Mouse (Mus musculus): ENCODE measurements around the gene Mapk14. TPM values are rescaled to one million over a fixed set of nuclear protein-coding genes. Genes with fewer than 3 reads are reported as not detected.

Mapk14 gene
- 40.5 and 43.4 TPM in 2 replicates for total RNA-seq (2014; rRNA removed)
- 16.3 and 19.0 TPM in 2 replicates for polyA plus RNA-seq (2015; fragmentation: Nextera tagmentation; extraction: Ambion mirVana)

DNA sequence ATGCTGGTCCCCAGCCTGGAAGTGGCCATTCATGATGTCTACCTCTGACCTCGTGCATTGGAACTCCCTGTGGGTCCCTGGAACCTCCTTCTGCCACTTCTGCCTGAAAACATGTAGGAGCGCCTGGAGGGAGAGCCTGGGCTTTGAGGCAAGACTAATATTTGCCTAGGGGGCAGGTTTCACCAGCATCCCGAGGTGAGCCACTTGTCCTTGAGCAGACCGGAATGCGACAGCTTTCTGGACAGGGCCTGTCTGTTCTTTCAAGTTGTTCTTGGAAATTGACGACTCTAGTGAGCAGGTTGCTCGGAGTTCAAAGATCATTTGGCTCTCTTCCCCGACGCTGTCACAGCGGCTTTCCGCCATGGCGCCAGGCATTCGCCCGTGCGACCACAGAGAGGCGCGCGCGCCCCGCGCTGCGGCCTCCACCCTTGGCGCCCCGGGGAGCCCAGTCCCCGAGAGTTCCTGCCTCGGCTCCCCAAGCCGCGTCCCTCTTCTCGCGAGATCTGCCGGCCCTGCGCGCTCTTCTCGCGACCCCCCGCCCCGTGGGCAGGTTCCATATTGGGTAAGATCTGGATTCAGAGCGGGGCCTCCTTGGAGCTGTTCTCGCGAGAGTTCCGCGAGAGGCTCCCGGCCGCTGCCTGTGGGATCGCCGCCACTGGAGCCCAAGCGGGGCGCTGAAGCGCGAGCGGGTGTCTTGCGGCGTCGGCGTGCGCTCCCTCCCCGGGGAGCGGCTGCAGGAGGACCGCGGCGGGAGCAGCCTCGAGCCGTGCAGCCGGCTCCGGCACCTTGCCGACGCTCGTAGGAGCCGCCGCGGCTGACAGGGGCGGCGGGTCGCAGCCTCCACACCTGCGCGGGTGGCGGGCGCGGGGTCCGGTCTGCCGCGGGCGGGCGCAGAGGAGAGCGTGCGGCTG lies at the start of gene Mapk14:
Gene Mapk14 (plus strand): TSS at position 554 of the 911 bp plus-strand sequence.
- Histone ChIP-seq H3K4me1 (ENCODE audit: insufficient read depth, low read length) (peaks cover 8% of the 10 kb centered on the region; the same call in 1 of the 2 replicates), H3K9me3 (ENCODE audit: low read length) (no peaks in the 10 kb centered on the region), H3K4me2 (ENCODE audit: low read depth, low read length, poor library complexity, severe bottlenecking) (peak within 1 kb of the TSS; percentile 67), H3K4me3 (ENCODE audit: low read depth, low read length) (peak within 1 kb of the TSS; percentile 98), H3K36me3 (ENCODE audit: insufficient read depth, low read length) (no peaks in the 10 kb centered on the region), H3K27ac (ENCODE audit: low read depth, low read length) (peak within 1 kb of the TSS; percentile 96), H3K9ac (replicated peaks; ENCODE audit: low read length, poor library complexity, severe bottlenecking) (peak within 1 kb of the TSS; percentile 95), H3K27me3 (ENCODE audit: insufficient read depth, low read length) (no peaks in the 10 kb centered on the region)
- TF ChIP-seq CTCF (IDR thresholded peaks at IDR 0.05) = peak; percentile 72
- under 1% methylated on average over 70 of the region's 86 CpGs for WGBS
- DNase-seq (ENCODE audit: low spot score) = peak; percentile 99
- ATAC-seq (ENCODE audit: low FRiP score) = peak; percentile 97

DNA sequence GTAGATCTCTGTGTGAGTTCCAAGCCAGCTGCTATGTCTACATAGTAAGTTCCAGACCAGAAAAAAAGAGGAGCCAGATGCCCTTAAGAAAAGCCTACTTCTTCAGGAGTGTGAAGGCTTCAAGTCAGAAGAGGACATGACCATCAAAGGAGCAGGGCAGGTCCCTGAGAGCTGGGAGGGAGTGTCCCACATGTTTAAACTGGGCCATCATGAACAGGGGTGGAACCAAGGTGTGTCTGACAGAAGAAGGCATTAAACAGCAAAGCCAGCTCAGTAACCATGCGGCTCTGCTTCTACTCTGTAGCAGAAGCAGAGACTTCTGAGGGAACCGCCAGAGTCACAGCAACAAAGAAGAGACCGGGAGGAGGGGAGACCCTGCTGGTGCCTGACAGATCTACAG lies 47.4 kb upstream of the Mapk14 start:
- no peak for TF ChIP-seq CTCF (IDR thresholded peaks at IDR 0.05)
- H3K27me3 ChIP-seq (ENCODE audit: insufficient read depth, low read length) = no peaks in the 10 kb centered on the region
- H3K27ac ChIP-seq (ENCODE audit: low read depth, low read length) = no peak overlapping the region
- 21% methylated on average over 3 of the region's 3 CpGs for WGBS
- DNase-seq (ENCODE audit: low spot score) (no peak), ATAC-seq (ENCODE audit: low FRiP score) (no peak)
- H3K4me2 ChIP-seq (ENCODE audit: low read depth, low read length, poor library complexity, severe bottlenecking) = no peak overlapping the region
- H3K4me1 ChIP-seq (ENCODE audit: insufficient read depth, low read length) = no peaks in the 10 kb centered on the region
- H3K9me3 ChIP-seq (ENCODE audit: low read length) = no peaks in the 10 kb centered on the region
- H3K36me3 ChIP-seq (ENCODE audit: insufficient read depth, low read length) = no peaks in the 10 kb centered on the region
- no peak overlapping the region for H3K9ac ChIP-seq (replicated peaks; ENCODE audit: low read length, poor library complexity, severe bottlenecking)
- no peak overlapping the region for H3K4me3 ChIP-seq (ENCODE audit: low read depth, low read length)

DNA sequence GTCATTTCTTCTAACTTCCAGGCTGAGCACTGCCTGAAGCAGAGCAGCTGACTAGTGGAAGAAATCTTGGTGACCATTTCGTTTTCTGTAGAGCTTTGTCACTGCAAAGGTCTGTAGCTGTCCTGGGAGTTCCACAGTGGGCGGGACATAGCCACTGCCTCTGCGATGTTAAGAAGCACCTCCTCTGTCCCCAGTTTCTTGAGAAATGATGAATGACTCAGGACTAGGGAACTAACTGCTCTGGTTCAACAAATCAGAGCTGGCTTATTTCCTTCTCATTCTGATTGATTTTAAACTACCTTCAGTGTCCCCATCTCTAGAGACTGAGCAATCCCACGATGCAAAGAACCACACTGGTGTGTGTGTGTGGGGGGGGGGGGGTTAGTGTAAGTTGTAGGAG lies 47.0 kb upstream of the Mapk14 start:
- no peak overlapping the region for H3K27ac ChIP-seq (ENCODE audit: low read depth, low read length)
- H3K9ac ChIP-seq (replicated peaks; ENCODE audit: low read length, poor library complexity, severe bottlenecking) = no peak overlapping the region
- no peak overlapping the region for H3K4me2 ChIP-seq (ENCODE audit: low read depth, low read length, poor library complexity, severe bottlenecking)
- DNase-seq (ENCODE audit: low spot score) (no peak), ATAC-seq (ENCODE audit: low FRiP score) (no peak)
- no peaks in the 10 kb centered on the region for H3K9me3 ChIP-seq (ENCODE audit: low read length)
- no peak for TF ChIP-seq CTCF (IDR thresholded peaks at IDR 0.05)
- H3K36me3 ChIP-seq (ENCODE audit: insufficient read depth, low read length) = no peaks in the 10 kb centered on the region
- no peak overlapping the region for H3K4me3 ChIP-seq (ENCODE audit: low read depth, low read length)
- H3K27me3 ChIP-seq (ENCODE audit: insufficient read depth, low read length) = no peaks in the 10 kb centered on the region
- no peaks in the 10 kb centered on the region for H3K4me1 ChIP-seq (ENCODE audit: insufficient read depth, low read length)
- 45% methylated on average over 4 of the region's 4 CpGs for WGBS

DNA sequence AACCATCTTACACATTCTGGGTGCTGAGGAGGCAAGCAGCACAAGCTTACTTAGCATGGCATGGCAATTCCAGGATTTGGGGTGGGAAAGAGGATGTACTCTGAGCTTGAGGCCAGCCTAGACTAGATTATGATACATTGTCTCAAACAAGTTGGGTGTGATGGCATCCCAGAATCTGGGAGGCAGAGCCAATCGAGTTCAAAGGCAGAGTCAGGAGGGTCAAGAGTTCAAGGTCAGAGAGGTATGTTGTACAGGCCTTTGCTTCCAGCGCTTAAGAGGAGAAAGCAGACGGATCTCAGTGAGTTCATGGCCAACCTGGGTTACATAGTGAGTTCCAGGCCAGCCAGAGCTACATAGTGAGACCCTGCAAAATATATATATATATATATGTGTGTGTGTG lies 44.9 kb upstream of the Mapk14 start:
- no peak for DNase-seq (ENCODE audit: low spot score)
- H3K9ac ChIP-seq (replicated peaks; ENCODE audit: low read length, poor library complexity, severe bottlenecking) = no peak overlapping the region
- no peak overlapping the region for H3K27ac ChIP-seq (ENCODE audit: low read depth, low read length)
- no peak overlapping the region for H3K4me3 ChIP-seq (ENCODE audit: low read depth, low read length)
- no peaks in the 10 kb centered on the region for H3K36me3 ChIP-seq (ENCODE audit: insufficient read depth, low read length)
- no peaks in the 10 kb centered on the region for H3K27me3 ChIP-seq (ENCODE audit: insufficient read depth, low read length)
- ATAC-seq (ENCODE audit: low FRiP score) = no peak
- WGBS = 73% methylated on average over 3 of the region's 3 CpGs
- no peaks in the 10 kb centered on the region for H3K4me1 ChIP-seq (ENCODE audit: insufficient read depth, low read length)
- H3K9me3 ChIP-seq (ENCODE audit: low read length) = no peaks in the 10 kb centered on the region
- no peak for TF ChIP-seq CTCF (IDR thresholded peaks at IDR 0.05)
- H3K4me2 ChIP-seq (ENCODE audit: low read depth, low read length, poor library complexity, severe bottlenecking) = no peak overlapping the region

DNA sequence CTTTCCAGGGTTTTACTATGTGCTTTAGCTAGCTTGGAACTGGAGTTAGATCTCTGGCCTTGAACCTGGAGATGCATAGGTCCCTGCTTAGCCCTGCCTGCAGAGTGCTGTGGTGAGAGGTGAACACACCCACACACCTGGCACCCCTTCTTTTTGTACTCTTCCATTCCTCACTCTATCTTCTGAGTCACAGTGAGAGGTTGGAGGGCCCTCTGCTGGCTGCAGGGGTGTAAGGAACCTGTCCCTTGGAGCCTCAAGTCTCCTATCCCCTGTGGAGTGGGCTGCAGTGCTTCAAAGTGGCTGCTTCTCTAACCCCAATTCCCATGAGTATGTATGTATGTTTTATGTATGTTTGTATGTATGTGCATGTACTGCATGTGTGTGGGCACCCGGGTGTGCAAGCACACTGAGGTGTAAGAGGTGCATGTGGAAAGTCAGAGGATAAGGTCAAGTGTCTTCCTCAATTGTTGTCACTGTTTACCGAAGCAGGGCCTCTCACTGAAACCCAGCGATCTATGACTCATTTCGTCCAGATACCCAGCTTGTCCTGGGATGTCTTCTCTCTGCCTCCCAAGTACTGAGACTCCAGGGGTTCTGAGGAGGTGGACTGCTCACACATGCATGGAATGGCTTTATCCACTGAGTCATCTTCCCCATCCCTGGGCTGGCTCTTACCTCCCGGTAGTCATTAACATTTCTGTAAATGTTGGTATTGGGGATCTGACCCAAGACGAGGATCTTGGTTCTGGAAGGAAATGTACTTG lies 42.3 kb upstream of the Mapk14 start:
- Histone ChIP-seq H3K27me3 (ENCODE audit: insufficient read depth, low read length) (no peaks in the 10 kb centered on the region), H3K4me1 (ENCODE audit: insufficient read depth, low read length) (no peaks in the 10 kb centered on the region), H3K27ac (ENCODE audit: low read depth, low read length) (no peak overlapping the region), H3K4me2 (ENCODE audit: low read depth, low read length, poor library complexity, severe bottlenecking) (no peak overlapping the region), H3K36me3 (ENCODE audit: insufficient read depth, low read length) (no peaks in the 10 kb centered on the region), H3K9me3 (ENCODE audit: low read length) (no peaks in the 10 kb centered on the region), H3K4me3 (ENCODE audit: low read depth, low read length) (no peak overlapping the region), H3K9ac (replicated peaks; ENCODE audit: low read length, poor library complexity, severe bottlenecking) (no peak overlapping the region)
- 57% methylated on average over 6 of the region's 6 CpGs for WGBS
- ATAC-seq (ENCODE audit: low FRiP score) = no peak
- peak; percentile 24 for DNase-seq (ENCODE audit: low spot score)
- peak; percentile 69 for TF ChIP-seq CTCF (IDR thresholded peaks at IDR 0.05)

DNA sequence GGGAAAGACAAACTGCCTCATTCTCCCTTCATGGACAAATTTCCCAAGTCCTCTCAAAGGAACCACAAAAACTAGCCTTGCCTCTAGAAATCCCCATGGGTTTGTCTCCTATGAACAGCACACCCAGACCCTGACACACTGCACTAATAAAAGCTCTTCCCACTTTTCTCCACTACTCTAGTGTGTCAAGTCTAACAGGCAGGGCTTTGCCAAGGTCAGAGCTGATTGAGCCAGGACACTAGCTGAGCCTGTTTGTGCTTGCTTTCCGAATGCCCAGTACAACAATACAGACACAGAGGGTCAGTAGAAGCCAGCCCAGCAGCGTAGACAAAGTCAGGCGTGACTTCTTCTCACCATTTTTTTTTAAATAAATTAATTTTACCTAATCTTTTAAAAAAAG lies 40.9 kb upstream of the Mapk14 start:
- Histone ChIP-seq H3K27ac (ENCODE audit: low read depth, low read length) (no peak overlapping the region), H3K27me3 (ENCODE audit: insufficient read depth, low read length) (no peaks in the 10 kb centered on the region), H3K9ac (replicated peaks; ENCODE audit: low read length, poor library complexity, severe bottlenecking) (no peak overlapping the region), H3K4me1 (ENCODE audit: insufficient read depth, low read length) (no peaks in the 10 kb centered on the region), H3K9me3 (ENCODE audit: low read length) (no peaks in the 10 kb centered on the region), H3K4me2 (ENCODE audit: low read depth, low read length, poor library complexity, severe bottlenecking) (no peak overlapping the region), H3K4me3 (ENCODE audit: low read depth, low read length) (no peak overlapping the region), H3K36me3 (ENCODE audit: insufficient read depth, low read length) (no peaks in the 10 kb centered on the region)
- TF ChIP-seq CTCF (IDR thresholded peaks at IDR 0.05) = no peak
- DNase-seq (ENCODE audit: low spot score) (no peak), ATAC-seq (ENCODE audit: low FRiP score) (no peak)
- WGBS = 73% methylated on average over 3 of the region's 3 CpGs

Data from midbrain, postnatal 0 days (tissue).